Mouse (Mus musculus): Measurements from ENCODE around the gene H2-DMb1. TPM values are rescaled to one million over a fixed set of nuclear protein-coding genes. Genes with fewer than 3 reads are reported as not detected.
A peak's percentile ranks its signal among the peaks of the same experiment; 100 is the strongest.
"Not testable (repeated sequence)": the region's sequence is repeated elsewhere in the genome, so short reads cannot be mapped to it uniquely, and the experiment has no call there.

Gene H2-DMb1
- total RNA-seq, 2 experiments from 2014 or later = 105 to 132 TPM

DNA sequence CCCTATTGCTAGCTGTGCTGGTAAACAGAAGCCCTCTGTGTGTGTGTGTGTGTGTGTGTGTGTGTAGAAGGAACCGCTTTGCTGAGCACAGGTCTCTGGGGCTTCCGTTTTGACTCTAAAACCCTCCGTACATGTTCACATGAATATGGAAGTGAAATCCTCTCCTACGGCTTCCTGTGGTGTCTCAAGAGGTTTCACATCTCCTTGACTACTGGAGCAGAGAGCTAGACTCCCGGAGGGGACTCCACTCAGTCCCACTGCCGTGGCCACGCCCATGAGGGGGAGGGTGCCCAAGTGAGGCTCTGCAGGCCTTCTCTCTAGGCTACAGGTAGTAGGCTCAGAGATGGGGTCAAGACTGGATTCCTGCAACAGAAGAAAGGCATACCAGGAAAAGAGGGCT lies 9.8 kb upstream of the H2-DMb1 start, which contains the start of gene H2-DMb2:
TSS of gene H2-DMb2 (plus strand) at position 275 of the 400 bp plus-strand sequence.
- peak; percentile 83 for ATAC-seq (ENCODE audit: poor library complexity, severe bottlenecking)

DNA sequence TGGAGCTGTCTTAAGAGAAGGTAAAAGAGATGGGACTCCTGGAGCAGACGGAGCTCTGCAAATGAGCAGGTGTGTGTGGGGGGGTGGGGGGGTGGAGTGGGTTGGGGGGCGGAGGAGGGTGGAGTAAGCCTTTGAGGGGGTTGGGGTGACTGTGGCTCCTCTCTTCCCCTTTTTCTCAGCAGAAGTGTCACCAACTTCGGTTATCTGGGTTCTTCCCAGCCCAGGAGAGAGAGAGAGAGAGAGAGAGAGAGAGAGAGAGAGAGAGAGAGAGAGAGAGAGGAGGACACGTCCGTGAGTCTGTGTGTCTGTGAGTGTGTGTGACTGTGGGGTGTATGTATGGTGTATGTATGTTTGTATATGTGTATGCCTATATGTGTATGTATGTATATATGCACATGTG lies 9.4 kb upstream of the H2-DMb1 start:
- ATAC-seq (ENCODE audit: poor library complexity, severe bottlenecking) = no peak

DNA sequence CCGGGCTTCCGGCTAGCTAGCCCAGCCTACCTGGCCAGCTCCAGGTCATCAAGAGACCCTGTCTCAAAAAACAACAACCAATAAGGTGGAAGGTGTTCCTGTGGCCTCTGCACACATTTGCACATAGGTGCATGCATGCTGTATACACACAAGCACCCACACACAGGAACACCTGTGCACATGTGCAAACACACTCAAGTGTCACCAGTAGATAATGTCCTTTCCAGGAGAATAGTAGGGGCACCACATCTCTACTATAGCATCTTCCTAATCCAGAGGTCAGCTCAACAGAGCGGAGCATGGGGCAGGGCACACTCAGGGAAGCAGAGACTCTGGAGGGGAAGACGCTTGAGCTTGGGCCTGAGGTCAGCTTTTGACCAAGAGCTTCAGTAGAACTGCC lies 8.7 kb upstream of the H2-DMb1 start:
- ATAC-seq (ENCODE audit: poor library complexity, severe bottlenecking) = not testable (repeated sequence)

DNA sequence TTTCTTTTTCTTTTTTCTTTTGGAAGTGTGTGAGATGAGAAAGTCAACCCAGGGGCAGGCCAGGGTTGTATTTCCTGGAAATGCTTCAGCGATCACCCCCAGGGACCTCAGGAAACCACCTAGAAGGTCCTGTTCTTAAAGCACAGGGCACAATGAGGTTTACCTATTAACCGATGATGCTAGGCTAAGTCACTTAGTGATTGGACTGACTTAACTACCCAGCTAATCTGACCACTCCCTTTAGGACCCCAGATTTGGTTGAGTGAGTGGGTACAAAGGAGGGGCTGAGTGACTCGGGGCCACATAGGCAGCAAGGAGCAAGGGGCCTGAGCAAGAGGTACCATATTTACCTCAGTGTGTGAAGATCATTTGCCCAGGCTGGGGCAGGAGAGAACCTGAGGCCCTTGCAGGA lies 7.9 kb upstream of the H2-DMb1 start:
- no peak for ATAC-seq (ENCODE audit: poor library complexity, severe bottlenecking)

DNA sequence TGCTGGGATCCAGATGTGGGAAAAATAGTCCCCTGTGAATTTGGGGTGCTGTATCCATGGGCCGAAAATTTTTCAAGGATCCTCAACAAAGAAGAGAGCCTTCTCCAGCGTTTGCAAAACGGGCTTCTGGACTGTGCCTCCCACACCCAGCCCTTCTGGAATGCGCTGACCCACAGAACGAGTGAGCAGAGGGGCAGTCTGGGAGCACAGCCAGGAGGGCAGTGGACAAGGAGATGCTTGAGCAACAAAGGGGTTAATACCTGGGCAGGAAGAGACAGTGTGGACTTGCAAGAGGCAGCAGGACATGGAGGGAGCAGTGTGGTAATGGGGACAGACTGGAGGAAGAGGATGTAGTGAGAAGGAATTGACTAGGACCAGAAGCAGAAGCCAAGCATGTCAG lies 2.7 kb downstream of the H2-DMb1 start:
- ATAC-seq (ENCODE audit: poor library complexity, severe bottlenecking) = no peak

DNA sequence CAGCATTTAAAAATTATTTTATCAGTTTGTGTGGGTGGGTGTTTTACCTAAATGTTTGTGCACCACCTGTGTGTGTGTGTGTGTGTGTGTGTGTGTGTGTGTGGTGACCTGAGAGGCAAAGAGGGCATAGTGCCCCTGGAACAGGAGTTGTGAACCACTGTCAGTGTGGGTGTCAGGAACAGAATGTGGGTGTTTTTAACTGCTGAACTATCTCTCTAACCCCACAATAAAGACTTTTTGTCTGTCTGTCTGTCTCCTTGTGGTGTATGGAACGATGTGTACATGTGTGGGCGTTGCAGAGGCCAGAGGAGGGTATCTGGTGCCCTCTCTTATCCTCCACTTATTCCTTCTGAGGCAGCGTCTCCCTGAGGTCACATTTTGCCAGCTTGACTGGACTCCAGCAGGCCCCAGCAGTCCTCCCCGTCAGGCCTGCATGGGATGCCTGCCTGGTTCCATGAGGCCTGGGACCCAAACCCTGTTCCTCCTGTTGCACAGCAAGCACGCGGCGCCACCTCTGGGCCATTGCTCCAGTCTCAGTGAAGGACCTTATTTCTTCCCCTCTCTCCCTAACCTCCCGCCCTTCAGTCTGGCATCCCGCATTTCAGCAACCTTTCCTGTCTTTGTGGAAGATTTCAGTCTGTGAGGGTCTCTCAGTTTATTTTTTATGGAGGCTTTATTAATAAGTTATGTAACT lies 11.5 kb downstream of the H2-DMb1 start:
- no peak; the same call in 1 of the 2 replicates for ATAC-seq (ENCODE audit: poor library complexity, severe bottlenecking)

DNA sequence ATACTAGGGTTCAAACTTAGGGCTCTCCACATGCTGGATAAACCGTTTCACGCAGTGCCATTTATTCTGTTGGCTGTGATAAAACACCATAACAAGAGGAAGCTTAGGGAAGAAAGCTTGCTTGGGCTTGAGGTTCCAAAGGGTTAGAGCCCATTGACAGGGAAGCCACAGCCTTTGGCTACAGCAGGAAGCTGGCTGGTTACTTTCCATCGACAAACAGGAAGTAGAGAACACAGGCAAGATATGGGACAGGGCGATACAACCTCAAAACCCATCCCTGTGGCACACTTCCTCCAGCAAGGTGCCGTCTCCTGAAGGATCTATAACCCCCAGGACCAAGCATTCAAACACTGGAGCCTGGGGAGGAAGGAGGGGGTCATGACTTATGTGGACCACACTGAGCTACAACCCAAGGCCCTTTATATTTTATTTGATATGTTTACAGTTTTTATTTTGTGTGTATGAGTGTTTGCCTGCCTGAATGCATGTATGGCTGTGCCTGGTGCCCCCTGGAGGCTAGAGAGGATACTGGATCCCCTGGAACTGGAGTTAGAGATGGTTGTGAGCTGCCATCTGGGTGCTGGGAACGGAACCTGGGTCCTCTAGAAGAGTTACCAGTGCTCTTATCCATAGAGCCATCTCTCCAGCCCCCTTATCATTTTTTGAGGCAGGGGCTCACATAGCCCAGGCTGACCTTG lies 12.3 kb downstream of the H2-DMb1 start:
- peak; percentile 83 for ATAC-seq (ENCODE audit: poor library complexity, severe bottlenecking)

DNA sequence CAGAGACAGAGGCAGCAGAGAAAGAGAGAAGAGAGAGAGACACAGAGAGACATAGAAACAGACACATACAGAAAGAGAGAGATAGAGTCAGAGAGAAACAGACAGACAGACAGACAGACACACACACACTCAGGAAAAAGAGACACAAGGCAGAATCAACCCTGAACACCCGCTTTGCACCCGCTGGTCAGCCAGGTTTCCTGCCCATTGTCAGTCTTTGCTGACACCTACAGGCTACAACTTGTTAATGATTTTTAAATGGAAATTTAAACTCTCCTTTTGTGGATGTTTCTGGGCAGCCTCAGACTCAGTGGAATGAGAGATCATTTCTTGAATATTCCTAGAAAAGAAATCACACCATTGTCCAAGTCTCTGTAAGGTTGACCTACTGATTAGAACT lies 16.4 kb downstream of the H2-DMb1 start:
- peak; percentile 56 for ATAC-seq (ENCODE audit: poor library complexity, severe bottlenecking)

DNA sequence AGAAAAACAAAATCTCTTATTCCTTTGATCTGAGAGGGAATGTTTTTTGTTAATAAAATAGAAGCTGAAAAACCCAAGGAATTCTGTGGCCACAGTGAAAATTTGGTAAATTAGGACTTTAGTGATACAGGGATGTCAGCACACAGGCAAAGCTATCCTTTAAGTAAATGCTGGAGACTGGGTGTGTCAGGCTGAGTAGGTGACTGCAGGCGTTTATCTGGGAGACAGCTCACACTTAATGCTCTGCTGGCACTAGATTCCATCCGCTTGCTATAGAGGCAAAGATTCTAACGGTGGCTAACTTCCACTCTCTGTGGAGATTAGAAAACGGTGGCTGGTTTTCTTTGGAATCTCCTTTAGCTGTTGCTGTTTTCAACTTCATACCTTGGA lies 17.6 kb downstream of the H2-DMb1 start:
- ATAC-seq (ENCODE audit: poor library complexity, severe bottlenecking) = no peak

DNA sequence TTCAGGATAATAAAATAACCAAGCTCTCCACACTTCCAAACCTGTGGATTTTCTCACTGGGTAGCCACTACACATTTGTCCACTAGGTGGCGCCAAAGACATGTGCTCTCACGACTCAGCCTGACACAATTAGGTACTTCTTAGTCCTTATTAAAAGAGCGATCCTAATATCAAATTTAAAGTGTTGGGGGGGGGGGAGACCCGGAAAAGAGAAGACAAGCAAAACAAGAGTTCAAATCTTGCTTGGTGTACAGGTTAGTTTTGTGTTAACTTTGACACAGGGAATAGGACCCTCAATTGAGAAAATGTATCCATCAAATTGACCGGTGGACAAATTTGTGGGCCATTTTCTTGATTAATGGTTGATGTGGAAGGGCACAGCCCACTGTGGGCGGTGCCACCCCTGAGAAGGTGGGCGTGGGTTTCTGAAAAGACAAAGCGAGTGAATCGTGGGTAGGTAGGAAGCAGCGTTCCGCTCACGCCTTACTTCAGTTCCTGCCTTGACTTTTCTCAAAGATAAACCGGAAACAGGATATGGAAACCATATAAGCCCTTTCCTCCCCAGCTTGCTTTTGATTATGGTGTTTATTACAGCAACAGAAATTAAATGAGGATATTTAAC lies 18.1 kb downstream of the H2-DMb1 start:
- peak; percentile 83 for ATAC-seq (ENCODE audit: poor library complexity, severe bottlenecking)

DNA sequence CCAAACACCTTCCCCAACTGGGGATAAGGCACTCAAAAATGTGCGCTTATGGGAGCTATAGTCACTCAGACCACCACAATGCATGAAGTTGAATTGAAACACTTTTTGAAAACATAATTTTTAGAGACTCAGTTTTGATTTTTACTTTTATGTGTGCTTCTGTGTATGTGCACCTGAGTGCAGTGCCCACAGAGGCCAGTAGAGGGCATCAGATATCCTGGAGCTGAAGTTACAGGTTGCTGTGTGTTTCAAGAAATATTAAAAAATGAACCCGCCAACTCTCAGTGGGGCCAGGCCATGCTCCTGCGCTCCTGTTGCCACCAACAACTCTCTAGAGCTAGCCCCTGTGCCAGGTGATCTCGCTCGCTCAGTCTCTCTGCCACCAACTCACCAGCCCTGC lies 19.7 kb downstream of the H2-DMb1 start:
- ATAC-seq (ENCODE audit: poor library complexity, severe bottlenecking) = no peak

DNA sequence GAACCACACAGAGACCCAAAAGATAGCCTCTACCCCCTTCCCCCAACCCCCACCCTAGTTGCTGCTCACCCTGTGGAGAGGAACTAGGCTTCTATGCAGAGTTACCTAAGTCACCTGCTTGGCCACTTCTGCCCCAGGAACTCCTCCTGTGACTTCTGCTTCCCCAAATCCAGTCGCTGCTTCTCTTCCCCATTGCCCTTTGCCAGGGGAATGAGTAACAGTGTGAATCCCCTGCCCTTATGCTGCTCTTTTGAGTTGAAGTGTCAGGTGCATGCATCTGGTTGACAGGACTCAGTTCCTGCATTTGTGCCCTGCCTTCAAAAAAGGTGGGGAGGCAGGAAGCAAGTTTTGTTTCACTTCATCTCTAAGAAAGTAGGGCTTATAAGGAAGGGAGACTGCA lies 21.2 kb downstream of the H2-DMb1 start:
- peak; percentile 70 for ATAC-seq (ENCODE audit: poor library complexity, severe bottlenecking)

DNA sequence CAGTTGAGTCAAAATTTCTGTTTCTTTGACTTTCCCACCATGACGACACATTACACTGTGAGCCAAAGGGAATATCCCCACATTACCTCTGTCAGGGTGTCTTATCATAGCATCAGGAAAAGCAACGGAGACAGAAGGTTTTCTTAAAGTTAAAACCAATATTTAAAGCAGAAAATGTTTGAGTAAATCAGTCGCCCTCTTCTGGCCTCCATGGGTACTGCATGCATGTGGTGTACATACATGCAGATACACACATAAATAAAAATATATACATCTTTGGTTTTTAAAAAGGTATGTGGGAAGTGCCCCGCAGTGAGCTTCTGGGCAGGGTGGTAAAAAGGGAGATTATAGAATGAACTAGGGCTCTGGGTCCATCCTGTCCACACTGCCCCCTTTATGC lies 24.3 kb downstream of the H2-DMb1 start:
- ATAC-seq (ENCODE audit: poor library complexity, severe bottlenecking) = no peak

DNA sequence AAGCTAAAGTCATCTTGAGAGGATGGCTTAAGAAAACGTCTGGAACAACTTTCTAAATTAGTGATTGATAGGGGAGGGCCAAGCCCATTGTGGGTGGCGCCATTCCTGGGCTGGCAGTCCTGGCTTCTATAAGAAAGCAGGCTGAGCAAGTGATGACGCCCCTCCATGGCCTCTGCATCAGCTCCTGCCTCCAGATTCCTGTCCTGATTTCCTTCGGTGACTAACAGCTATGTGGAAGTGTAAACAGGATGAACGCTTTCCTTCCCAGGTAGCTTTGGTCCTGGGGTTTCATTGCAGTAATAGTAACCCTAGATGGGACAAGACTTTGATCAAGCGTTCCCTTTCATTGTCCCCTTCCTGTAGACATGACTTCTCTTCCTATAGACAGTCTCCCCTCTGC lies 26.1 kb downstream of the H2-DMb1 start:
- no peak for ATAC-seq (ENCODE audit: poor library complexity, severe bottlenecking)

DNA sequence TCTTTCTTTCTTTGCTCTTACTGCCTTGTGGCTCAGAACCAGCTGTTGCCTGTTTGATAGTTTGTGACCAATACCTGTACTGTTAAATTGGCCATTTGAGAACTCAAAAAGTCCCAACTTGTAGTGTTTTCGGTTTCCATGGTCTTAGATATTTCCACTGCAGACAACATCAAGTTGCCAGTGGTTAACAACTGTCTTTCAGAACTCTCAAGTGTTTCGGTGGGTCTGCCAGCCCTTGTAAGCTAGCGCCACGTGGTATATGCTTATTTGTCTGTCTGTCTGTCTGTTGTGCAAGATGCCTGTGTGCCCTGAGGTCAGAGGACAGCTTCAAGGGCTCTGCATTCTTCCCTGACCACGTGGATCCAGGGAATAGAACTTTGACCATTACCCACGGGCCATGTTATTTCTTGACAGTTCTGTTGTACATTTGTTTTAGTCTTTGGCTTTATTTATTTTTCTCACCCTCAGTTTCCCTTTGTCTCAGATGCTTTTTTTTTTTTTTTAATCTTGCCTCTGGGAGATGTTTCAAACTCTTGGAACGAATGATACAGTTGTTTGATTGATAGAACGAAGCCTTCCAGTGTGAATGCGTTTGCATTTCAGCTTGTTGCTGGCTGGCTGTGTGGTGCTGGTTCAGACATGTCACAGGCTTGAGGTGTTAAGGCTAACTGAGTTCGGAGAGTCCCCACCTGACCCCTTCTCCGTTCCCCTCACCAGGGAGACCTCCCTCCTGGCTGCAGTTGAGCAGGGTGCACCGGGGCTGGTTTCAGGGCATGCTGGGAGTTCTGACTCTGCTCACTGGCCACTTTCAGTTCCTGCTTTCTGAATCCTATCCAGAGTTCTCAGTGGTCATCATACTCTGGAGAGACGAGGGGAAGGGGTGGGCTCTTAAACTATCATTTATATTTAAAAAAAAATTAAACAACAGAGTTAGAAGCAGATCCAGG lies 27.3 kb downstream of the H2-DMb1 start:
- peak; percentile 51; the same call in 1 of the 2 replicates for ATAC-seq (ENCODE audit: poor library complexity, severe bottlenecking)

DNA sequence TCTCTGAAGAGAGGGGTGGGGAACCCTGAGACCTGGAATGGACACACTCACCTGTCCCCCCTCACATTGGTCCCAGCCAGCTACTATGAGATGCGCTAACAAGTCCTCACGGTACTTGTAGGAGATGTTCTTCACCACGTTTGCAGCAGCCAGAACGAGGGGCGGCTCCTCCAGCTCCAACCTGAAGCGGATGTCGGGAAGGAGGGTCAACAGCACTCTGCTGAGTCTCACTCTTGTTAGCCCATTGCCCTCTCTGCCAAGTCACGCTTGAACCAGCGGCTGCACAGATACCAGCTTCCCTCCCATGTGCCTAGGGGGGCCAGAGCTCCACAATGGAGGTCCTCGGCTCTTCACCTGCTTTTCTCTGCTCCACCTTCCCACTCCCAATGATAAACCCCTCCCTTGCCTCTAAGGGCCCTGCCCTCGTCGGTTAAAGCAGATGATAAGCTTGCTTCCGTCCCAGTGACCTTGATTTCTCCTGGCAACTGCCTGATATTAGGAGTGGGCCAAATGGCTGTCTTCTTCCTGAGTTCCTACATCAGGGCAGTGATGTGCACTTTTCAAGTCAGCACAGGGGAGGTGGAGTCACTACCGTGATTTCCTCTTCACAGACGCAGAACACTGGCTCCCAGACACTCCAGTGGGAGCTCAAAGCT lies 30.8 kb downstream of the H2-DMb1 start:
- no peak for ATAC-seq (ENCODE audit: poor library complexity, severe bottlenecking)

DNA sequence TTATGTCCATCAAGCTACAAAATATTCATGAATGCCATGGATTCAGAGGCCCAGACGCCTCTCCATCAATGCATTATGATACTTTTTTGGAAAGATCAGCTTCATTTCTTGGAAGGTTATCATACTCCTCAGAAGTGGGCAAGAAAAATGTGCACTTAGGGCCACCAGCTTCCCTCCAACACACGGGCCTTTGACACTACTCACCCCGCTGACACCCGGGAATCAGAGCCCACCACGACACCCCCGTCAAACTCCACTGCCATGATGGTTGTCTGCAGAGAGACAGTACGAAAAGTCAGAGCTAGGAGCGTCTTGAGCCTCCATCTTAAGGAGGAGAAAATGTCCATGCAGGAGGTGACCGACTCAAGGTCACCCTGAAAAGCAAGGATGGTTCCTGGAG lies 32.7 kb downstream of the H2-DMb1 start:
- no peak for ATAC-seq (ENCODE audit: poor library complexity, severe bottlenecking)

DNA sequence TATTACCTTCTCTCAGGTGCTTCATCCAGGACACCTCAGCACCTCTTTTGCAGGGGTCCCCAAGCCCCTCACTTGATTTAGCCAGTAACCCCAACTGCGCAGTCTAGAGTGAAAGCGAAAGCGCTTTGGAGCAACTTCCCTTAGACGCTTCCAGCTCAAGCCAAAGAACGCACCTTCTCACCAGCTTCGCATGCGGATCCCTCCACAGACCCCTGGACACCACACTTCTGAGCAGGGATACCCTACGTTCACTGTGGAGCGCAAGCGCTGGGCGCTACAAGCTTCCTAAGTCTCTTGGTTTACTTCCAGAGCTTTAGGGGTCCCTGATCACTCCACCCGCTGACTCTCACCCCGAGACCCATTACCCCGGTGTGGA lies 34.0 kb downstream of the H2-DMb1 start:
- ATAC-seq (ENCODE audit: poor library complexity, severe bottlenecking) = peak; percentile 49

DNA sequence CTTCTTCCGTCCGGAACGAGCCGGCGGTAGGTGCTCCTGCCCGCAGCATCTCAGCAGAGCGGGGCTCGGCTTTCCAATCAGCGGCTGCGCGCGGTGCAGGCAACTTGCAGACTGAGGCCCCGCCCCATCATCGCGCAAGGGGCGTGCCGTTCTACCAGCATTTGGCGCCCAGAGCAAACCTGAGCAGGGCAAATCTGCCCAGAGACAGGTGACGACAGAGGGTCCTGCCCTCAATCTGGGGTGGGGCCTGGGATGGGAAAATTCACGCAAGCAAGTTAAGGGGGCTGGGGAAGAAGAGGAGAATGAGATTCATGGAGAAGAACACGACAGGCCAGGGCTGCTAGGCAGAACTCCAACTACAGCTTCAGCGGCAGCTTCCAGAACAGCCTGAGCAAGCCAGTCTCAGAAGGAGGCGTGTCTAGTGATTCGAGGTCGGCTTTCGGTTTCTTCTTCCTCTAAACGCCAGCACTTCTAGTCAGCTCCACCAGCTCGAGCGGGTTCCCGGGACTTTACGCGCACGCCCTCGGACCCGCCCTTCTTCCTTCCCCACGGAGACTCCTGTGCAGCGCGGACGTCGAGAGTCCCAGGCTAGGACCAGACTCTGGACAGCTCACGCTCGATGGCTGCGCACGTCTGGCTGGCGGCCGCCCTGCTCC lies 34.5 kb downstream of the H2-DMb1 start, which contains the start of the genes Tap1 and Psmb9:
TSS of gene Tap1 (plus strand) at position 293 of the 656 bp plus-strand sequence.
TSS of gene Psmb9 (minus strand) at position 504 of the 656 bp plus-strand sequence.
- peak; percentile 91 for ATAC-seq (ENCODE audit: poor library complexity, severe bottlenecking)

DNA sequence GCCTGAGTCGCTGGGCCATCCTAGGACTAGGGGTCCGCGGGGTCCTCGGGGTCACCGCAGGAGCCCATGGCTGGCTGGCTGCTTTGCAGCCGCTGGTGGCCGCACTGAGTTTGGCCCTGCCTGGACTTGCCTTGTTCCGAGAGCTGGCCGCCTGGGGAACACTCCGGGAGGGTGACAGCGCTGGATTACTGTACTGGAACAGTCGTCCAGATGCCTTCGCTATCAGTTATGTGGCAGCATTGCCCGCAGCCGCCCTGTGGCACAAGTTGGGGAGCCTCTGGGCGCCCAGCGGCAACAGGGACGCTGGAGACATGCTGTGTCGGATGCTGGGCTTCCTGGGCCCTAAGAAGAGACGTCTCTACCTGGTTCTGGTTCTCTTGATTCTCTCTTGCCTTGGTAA lies 35.1 kb downstream of the H2-DMb1 start:
- peak; percentile 6; the same call in 1 of the 2 replicates for ATAC-seq (ENCODE audit: poor library complexity, severe bottlenecking)

Measured in megakaryocyte, adult 5-6 weeks (primary cell).